Mouse (Mus musculus): ENCODE measurements around the gene Dhx32.

Dhx32 gene

DNA sequence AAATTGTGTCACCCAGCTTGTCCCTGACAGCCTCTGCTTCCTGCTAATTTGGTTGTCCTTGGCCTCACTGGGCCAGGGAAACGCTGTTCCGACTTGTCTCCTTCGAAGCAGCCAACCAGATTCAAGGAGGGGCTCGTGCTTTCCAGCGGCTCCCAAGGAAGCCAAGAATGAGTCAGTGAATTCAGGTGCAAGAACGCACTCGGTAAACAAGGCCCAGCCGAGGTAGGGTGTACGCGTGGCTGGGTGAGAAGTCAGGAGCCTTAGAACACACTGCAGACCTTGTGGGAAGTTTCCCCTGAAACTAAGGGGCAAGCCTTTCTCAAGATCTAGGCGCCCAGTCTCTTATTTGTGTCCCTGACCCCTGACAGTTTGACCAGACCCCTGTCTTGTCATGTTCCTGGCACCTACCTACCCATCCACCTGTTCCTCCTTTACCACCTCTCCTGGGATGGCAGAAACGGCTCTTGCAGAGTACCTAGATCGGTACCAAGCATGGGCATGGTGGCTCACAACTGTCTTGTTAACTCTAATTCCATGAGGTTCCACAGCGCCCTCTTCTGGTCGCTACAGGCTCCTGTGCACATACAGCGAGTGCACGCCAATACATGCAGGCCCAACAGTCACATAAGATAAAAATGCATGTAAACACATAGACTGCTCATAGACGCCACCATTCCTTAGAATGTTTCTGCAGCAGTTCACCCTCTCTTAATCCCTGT, at the start of gene Dhx32:
Dhx32 (minus strand) TSS at position 10 of the 719 bp plus-strand sequence.
- DNase-seq: peak; percentile 46

GRCm38 (mm10) chr7:133829579-133829978, 47.1 kb upstream of the Dhx32 start:
- DNase-seq: no peak

GRCm38 (mm10) chr7:133828514-133828913, 46.0 kb upstream of the Dhx32 start:
- no peak for DNase-seq

DNA sequence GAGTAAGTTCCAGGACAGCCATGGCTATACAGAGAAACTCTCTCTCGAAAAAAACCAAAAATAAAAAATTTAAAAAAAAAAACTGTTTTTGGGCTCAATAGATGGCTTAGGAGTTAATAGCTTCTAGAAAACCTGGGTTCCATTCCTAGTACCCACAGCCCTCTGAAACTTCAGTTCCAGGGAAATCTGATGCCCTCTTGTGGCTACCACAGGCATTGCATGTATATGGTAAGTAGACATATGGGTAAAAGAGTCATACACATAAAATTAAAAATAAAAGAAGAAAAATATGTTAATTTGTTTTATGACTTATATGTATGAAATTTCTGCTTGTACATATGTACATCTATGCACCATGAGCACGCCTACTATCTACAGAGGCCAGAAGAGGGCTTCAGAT, 42.1 kb upstream of the Dhx32 start:
- peak; percentile 15 for DNase-seq

GRCm38 (mm10) chr7:133823751-133824150, 41.2 kb upstream of the Dhx32 start:
- DNase-seq: no peak

DNA sequence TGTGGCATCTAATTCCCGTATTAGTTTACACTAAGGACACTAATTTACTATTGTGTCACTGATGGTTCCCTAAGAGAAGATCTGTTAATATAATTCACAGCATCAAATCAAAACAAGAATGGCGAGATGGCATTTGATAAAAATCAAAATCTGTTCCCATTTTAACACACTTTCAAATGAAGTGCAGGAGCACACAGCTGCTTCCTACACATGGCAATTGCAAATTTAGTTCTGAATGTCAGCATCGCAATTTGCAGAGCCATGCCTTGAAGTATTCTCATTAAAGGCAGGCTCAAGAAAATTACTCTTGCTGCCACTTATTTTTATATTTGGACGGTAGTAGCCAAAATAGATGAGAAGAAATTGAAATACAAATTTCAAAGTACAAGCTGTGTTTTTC, 30.8 kb upstream of the Dhx32 start:
- no peak for DNase-seq

- DNase-seq: no peak
Measured at GRCm38 (mm10) chr7:133812927-133813326, 30.4 kb upstream of the Dhx32 start.

DNA sequence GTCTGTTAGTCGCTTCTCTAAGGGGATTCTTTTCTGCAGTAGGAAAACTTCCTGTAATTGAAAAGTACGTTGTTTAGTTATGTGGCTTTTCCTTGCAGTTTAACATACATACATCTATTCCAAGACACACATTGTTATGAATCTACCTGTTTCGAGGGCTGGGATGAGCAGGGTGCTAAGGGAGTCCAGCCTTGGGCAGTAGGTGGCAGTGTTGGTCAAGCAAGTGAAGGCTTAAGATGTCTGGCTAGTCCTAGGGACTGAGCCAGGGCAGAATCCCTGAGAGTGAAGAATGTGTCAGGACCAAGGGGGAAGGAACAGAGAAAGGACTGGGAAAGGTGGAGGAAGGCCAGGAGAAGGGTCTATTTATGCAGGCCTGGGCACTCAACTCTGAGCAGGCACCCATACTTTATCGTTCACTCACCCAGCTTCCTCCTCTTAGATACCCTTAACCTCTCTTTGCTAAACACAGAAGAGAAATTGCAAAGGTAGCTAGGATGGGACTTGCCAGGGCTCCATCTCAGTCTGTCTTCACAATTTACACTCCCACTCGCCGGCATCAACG, 23.2 kb upstream of the Dhx32 start:
- DNase-seq: peak; percentile 19

GRCm38 (mm10) chr7:133801823-133802222, 19.3 kb upstream of the Dhx32 start:
- no peak for DNase-seq

- DNase-seq: no peak
Measured at GRCm38 (mm10) chr7:133799928-133800327, 17.4 kb upstream of the Dhx32 start.

DNA sequence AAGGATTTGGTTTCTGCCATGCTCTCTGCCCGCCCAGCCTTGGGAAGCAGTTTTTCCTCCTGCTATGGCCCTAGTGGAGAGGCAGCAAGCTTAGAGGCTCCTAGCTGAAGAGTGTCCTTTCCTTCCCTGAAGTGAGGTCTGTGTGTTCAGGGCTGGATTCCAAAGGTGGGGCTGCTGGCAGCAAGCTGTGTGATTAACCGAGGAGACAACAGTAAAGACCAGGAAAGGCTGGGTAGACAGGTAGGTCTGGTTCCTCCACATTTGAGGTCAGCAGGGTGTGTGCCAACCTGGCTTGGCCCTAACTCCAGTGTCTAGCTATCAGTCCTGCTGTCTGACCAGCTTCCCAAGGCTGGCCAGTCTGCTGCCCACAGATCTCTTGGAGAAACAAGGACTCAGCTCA, 12.2 kb upstream of the Dhx32 start:
- no peak for DNase-seq

DNA sequence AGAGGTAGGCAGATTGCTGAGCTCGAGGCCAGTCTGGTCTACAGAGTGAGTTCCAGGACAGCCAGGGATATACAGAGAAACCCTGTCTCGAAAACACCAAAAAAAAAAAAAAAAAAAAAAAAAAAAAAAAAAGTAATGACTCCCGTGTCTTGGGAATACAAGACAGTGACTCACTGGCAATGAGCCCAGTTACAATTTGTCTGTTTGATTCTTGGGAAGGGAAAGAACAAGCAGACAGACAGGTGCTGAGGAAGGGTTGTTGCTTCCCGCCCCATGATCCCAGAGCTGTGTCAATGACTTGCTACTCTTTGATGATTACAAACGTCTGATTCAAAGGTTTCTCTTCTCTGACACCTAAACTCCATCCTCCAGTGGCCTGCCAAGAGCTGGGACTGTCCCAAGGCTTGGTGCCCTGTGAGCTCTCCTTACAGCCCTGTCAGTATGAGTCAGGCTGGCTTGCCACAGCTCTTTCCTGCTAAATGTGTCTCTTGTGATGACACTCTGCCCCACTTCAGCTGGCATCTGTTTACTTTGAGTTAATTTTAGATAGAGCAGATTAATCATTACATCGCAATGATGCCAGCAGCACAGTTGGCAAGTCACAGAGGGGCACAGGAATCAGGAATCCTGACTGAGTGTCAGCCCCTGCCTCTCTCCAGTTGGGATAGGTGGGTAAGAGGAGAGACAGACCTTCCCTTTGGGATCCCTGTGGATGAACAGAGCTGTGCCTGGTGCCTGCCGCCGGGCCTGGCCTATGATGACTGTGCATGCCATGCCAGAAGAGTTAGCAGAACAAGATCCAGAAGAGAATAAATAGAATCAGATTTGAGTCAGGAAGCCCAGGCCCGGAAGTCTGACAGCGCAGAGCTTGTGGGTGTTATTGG, 11.0 kb upstream of the Dhx32 start:
- DNase-seq: no peak

DNA sequence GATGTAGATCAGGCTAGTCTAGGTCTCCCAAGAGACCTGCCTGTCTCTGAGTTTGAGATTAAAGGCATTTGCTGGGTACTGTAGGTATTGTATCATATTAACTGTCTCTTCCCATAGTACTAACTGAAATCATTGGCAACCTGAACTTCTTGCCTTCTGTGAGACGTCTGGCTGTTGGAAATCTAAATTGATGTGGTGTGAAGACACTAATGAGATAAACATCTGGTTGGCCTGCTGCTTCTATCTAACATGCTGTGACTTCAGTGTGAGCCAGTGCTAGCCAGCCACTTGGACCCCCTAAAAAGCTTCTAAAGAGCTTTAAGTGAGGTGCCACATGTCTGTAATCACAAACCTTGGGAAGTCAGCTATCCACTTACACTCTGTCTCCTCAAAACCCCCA, 10.2 kb upstream of the Dhx32 start:
- no peak for DNase-seq

GRCm38 (mm10) chr7:133790608-133791229, 8.2 kb upstream of the Dhx32 start:
- no peak for DNase-seq

DNA sequence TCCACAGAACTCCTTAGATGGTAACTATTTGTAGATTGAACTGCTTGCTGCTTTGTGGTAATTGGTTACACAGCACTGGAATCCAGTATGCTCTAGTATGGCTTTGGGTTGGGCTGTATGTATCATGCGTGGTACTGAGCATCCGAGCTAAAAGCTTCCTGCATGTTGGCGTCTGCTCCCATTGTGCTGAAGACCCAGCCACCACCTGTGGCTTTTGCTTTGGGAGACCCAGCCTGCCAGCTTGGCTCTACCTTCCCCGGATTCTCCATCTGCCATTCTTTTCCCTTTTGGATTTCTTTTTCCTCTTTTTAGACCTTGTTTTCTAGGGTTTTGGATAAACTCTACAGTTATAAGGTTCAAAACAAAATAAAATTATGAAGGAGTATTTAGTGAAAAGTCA, 7.6 kb upstream of the Dhx32 start:
- no peak for DNase-seq

DNA sequence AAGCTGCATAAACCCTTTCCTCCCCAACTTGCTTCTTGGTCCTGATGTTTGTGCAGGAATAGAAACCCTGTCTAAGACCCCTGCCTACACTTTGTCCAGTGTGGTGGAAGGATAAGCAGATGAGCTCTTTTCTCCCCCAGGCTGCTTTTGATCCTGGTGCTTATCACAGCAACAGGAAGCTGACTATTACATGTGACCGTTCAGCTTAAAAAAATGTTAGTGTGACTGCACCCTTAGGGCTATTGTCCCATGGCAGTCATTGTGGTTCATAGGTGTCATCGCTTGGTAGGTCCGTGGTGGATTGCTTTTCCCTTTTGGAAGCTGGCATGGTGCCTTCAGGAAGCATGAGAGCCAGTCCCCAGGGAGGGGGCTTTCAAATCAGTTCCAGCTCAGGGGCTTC, 5.6 kb upstream of the Dhx32 start:
- DNase-seq: no peak

DNA sequence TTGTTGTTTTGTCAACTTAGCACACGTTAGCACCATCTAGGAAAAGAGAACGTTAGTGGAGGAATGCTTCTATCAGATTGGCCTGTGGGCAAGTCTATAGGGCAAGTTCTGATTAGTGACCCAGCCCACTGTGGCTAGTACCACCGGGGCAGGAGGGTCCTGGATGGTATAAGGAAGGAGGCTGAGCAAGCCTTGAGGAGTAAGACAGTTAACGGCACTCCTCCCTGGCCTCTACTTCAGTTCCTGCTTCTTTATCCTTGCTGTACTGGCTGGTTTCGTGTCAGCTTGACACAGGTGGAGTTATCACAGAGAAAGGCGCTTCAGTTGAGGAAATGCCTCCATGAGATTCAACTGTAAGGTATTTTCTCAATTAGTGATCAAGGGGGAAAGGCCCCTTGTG, 5.0 kb upstream of the Dhx32 start:
- DNase-seq: no peak

- DNase-seq: no peak
Measured at GRCm38 (mm10) chr7:133781991-133782390, 535 bp downstream of the Dhx32 start.

- DNase-seq: no peak
Measured at GRCm38 (mm10) chr7:133781583-133781982, 943 bp downstream of the Dhx32 start.

DNA sequence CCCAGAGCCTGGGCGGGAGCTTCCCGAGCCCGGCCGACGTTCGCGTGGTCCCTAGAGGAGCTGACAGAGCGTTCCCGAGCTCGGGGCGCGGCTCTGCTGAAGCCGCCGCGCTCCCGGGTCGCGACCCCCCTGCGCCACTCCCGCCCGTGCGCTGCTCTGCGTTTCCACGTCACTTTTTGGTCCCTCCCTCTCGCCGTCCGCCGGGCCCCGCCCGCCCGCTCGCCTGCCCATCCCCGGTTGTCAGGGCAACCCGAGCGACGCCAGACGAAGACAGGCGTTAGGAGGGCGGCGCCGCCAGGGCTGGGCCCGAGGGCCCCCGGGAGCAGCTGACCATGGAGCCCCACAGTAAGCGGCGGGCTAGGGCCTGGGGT, 5.9 kb downstream of the Dhx32 start, which contains the start of gene Fank1:
Fank1 (plus strand) TSS at position 236 of the 371 bp plus-strand sequence.
- peak; percentile 89 for DNase-seq

- DNase-seq: no peak
Measured at GRCm38 (mm10) chr7:133775796-133776625, 6.5 kb downstream of the Dhx32 start.

DNA sequence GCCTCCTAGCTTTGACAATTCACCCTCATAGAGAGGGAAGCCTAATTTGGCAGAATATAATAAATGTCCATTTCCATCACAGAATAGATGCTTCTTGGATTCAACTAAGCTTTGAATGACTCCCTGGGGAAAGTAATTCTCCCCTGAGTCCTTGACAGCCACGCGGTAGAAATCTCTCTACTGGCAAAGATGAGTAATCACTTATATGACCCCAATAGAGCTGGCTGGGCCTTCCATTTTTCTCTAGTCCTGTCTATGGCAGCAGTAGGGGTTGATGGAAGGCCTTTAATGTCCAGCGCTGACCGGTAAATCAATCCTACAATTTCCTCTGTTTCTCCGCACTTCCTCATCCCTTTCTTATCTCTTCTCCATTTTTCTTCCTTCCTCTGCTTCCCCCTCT, 7.3 kb downstream of the Dhx32 start:
- no peak for DNase-seq

Measured in thymus, postnatal 25 days (tissue).